ENCODE assay signal across 15 mouse cellular contexts in the genomic region with DNA sequence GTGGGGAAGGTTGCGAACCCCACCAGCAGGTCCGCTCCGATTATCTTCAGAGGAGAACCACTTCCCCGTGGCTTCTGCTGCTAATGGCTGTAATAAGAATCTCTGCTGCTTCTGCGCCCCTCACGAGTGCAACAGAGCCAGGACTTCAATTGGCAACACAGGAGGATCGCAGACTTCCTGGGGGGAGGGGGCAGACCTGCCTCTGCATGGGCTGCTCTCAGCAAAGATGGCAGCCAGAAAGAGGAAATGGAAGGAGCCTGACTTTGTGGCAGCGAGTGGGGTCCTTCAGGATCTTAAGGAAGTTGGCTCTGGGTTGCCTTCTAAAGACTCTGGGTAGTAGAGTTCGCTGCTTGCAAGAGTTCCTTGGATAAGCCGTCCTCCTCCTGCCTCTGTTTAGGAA.
DNase-seq lines count a peak whose midpoint lies in the region; ATAC-seq and TF ChIP-seq lines count a peak whose summit lies in the region.
"Had no signal": no experiment of that assay in that cellular context is flagged by ENCODE, and none has a peak within 500 bp of the region (broad histone marks: within the 10 kb centered on the region; RNA-seq: fewer than 3 reads in every experiment).

No protein-coding gene starts in this region.

- H3K36me3 ChIP-seq in midbrain, embryonic 10.5 days: no peaks in the 10 kb centered on the region
- H3K36me3 ChIP-seq in midbrain, postnatal 0 days (ENCODE audit: insufficient read depth, low read length): no peaks in the 10 kb centered on the region
- no peaks in the 10 kb centered on the region for H3K36me3 ChIP-seq in embryonic facial prominence, embryonic 13.5 days
- H3K36me3 ChIP-seq in midbrain, embryonic 14.5 days (ENCODE audit: control insufficient read depth, insufficient read depth, low read length): no peaks in the 10 kb centered on the region
- H3K36me3 ChIP-seq: G1E; liver, embryonic 15.5 days had no signal

- no peak overlapping the region for H3K4me2 ChIP-seq in midbrain, postnatal 0 days (ENCODE audit: low read depth, low read length, poor library complexity, severe bottlenecking)
- no peak overlapping the region for H3K4me2 ChIP-seq in embryonic facial prominence, embryonic 13.5 days
- no peak overlapping the region for H3K4me2 ChIP-seq in midbrain, embryonic 14.5 days (ENCODE audit: low read length)
- H3K4me2 ChIP-seq: liver, embryonic 15.5 days had no signal

- no peaks in the 10 kb centered on the region; the same call in 1 of the 2 replicates for H3K27me3 ChIP-seq in midbrain, embryonic 10.5 days (ENCODE audit: low read depth, poor library complexity, severe bottlenecking)
- 0 out of 2 replicates have a peak, but pooled peaks cover 5% of the 10 kb centered on the region for H3K27me3 ChIP-seq in midbrain, postnatal 0 days (ENCODE audit: insufficient read depth, low read length)
- peaks cover 7% of the 10 kb centered on the region; the same call in 1 of the 2 replicates for H3K27me3 ChIP-seq in embryonic facial prominence, embryonic 13.5 days
- H3K27me3 ChIP-seq in midbrain, embryonic 14.5 days (ENCODE audit: control insufficient read depth, insufficient read depth, low read length): no peaks in the 10 kb centered on the region
- H3K27me3 ChIP-seq: liver, embryonic 15.5 days had no signal

- no peak for DNase-seq in midbrain, embryonic 10.5 days (ENCODE audit: low spot score)
- no peak for DNase-seq in midbrain, postnatal 0 days (ENCODE audit: low spot score)
- DNase-seq in midbrain, embryonic 14.5 days: no peak
- peak; percentile 6 for DNase-seq in yolk sac, embryonic 10.5 days (ENCODE audit: low spot score)
- DNase-seq in kidney, adult 18-20 months: no peak
- no peak for DNase-seq in gastrocnemius, adult 8-10 months (ENCODE audit: low spot score in 2 of 2)
- DNase-seq: gastrocnemius, adult 2 months; kidney, postnatal 10 days; lung, postnatal 14 days; right cerebral cortex, adult 18-20 months had no signal

- H3K27ac ChIP-seq in midbrain, embryonic 10.5 days (replicated peaks): 0 out of 2 replicates have a peak overlapping the region, but pooled peaks have one; percentile 17
- no peak overlapping the region for H3K27ac ChIP-seq in midbrain, postnatal 0 days (ENCODE audit: low read depth, low read length)
- H3K27ac ChIP-seq in embryonic facial prominence, embryonic 13.5 days: 0 out of 2 replicates have a peak overlapping the region, but pooled peaks have one; percentile 11
- peak overlapping the region; percentile 37; the same call in 1 of the 2 replicates for H3K27ac ChIP-seq in midbrain, embryonic 14.5 days (replicated peaks; ENCODE audit: low read depth, low read length)
- H3K27ac ChIP-seq: gastrocnemius, adult 2 months; liver, embryonic 15.5 days had no signal

- no peak overlapping the region for H3K4me3 ChIP-seq in midbrain, embryonic 10.5 days
- H3K4me3 ChIP-seq in midbrain, postnatal 0 days (ENCODE audit: low read depth, low read length): no peak overlapping the region
- no peak overlapping the region for H3K4me3 ChIP-seq in embryonic facial prominence, embryonic 13.5 days
- H3K4me3 ChIP-seq in midbrain, embryonic 14.5 days (replicated peaks; ENCODE audit: low read depth, low read length): no peak overlapping the region
- H3K4me3 ChIP-seq: gastrocnemius, adult 2 months; liver, embryonic 15.5 days had no signal

- no peak for ATAC-seq in midbrain, postnatal 0 days (ENCODE audit: low FRiP score)
- no peak for ATAC-seq in embryonic facial prominence, embryonic 13.5 days (ENCODE audit: insufficient number of reproducible peaks, insufficient read depth, low FRiP score, low TSS enrichment, low read depth)
- ATAC-seq in midbrain, embryonic 14.5 days (ENCODE audit: low FRiP score, low TSS enrichment): no peak
- ATAC-seq: hindbrain, embryonic 16.5 days; intestine, postnatal 0 days had no signal

- H3K4me1 ChIP-seq in midbrain, embryonic 10.5 days: peaks cover 12% of the 10 kb centered on the region
- 0 out of 2 replicates have a peak, but pooled peaks cover 6% of the 10 kb centered on the region for H3K4me1 ChIP-seq in midbrain, postnatal 0 days (ENCODE audit: insufficient read depth, low read length)
- peaks cover 39% of the 10 kb centered on the region for H3K4me1 ChIP-seq in embryonic facial prominence, embryonic 13.5 days
- peaks cover 28% of the 10 kb centered on the region for H3K4me1 ChIP-seq in midbrain, embryonic 14.5 days (ENCODE audit: control insufficient read depth, insufficient read depth, low read length)
- H3K4me1 ChIP-seq: liver, embryonic 15.5 days had no signal

- H3K9ac ChIP-seq in midbrain, postnatal 0 days (replicated peaks; ENCODE audit: low read length, poor library complexity, severe bottlenecking): no peak overlapping the region
- H3K9ac ChIP-seq in embryonic facial prominence, embryonic 13.5 days: no peak overlapping the region
- no peak overlapping the region for H3K9ac ChIP-seq in midbrain, embryonic 14.5 days (replicated peaks; ENCODE audit: low read length)
- H3K9ac ChIP-seq: liver, embryonic 15.5 days had no signal

- TF ChIP-seq CTCF in midbrain, postnatal 0 days (IDR thresholded peaks at IDR 0.05): no peak

- WGBS in midbrain, embryonic 10.5 days: 75% methylated on average over 10 of the region's 10 CpGs
- 70% methylated on average over 10 of the region's 10 CpGs for WGBS in midbrain, postnatal 0 days
- 51% methylated on average over 10 of the region's 10 CpGs for WGBS in embryonic facial prominence, embryonic 13.5 days
- WGBS in midbrain, embryonic 14.5 days: 79% methylated on average over 10 of the region's 10 CpGs

- no peaks in the 10 kb centered on the region for H3K9me3 ChIP-seq in midbrain, embryonic 10.5 days (replicated peaks)
- H3K9me3 ChIP-seq in midbrain, postnatal 0 days (ENCODE audit: low read length): no peaks in the 10 kb centered on the region
- no peaks in the 10 kb centered on the region for H3K9me3 ChIP-seq in embryonic facial prominence, embryonic 13.5 days
- no peaks in the 10 kb centered on the region for H3K9me3 ChIP-seq in midbrain, embryonic 14.5 days (ENCODE audit: control insufficient read depth, low read length)
- H3K9me3 ChIP-seq: G1E; liver, embryonic 15.5 days had no signal
